Mouse (Mus musculus) CD4-positive naive resting alpha-beta T cell, adult 76 days (primary cell): ENCODE measurements around the gene Gli1. TPM values are rescaled to one million over a fixed set of nuclear protein-coding genes. Genes with fewer than 3 reads are reported as not detected.

ENCODE experiments used
- total RNA-seq: library from RNA; stranded (reverse); gene quantifications from one replicate; pipeline ENCODE4 v1.2.4, GENCODE M21; 2023

Gli1 gene
- total RNA-seq, result 0.15 TPM

DNA sequence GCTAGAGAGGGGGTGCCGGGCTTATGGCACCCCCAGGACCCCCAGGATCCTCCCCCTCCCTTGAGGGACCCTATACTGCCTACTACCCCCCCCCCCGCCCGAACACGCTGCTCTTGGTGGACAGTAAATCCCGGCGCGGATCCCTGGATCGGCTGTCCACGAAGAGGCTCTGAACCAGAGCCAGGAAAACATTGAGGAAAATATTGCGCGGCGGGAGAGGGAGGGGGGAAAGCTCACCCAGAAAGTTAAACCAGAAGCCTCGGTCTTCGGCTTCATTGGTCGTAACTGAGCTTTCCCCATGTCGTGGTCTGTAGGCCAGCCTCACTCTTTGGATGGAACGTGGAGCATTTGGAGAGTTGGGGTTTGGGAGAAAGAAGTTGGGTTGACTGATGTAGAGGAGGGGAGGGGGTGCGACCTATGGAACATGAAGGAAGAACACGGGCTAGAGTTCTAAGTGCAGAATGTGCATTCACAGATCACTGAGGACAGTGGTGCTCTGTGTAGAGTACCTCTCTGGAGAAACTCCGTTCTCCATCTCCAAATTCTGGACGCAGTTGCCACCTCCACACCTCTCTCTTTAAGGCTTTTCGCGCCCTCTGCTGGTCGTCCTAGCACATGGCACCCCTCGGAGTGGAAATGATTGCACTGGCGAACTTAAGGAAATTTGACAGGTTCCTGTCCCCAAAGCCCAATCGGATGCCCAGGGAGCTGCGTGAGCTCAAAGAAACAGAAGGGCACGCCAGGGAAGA, at the start of gene Gli1:
Gli1 (minus strand) TSS at position 84 of the 749 bp plus-strand sequence.

DNA sequence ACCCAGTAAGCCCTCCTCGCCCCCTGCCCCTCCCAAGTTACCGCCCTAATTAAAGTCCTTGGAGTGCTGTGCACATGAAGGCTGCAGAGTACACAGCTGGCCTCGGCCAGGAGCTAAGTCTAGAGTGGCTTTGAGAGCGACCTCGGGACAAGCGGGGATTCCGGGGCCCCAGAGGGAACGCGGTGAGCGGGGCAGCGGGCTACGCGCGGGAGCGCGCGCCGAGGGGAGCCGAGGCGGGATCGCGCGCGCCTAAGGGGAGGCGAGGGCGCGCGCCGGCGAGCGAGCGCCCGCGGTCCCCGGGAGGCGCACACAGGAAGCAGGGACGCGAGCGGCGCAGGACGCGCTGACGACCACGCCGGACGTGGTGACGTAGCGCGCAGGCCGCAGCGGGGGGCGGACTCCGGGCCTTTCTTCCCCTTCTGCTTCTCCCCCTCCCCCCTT, 38.5 kb upstream of the Gli1 start, which contains the start of gene R3hdm2:
R3hdm2 (plus strand) TSS at position 77 of the 441 bp plus-strand sequence.

DNA sequence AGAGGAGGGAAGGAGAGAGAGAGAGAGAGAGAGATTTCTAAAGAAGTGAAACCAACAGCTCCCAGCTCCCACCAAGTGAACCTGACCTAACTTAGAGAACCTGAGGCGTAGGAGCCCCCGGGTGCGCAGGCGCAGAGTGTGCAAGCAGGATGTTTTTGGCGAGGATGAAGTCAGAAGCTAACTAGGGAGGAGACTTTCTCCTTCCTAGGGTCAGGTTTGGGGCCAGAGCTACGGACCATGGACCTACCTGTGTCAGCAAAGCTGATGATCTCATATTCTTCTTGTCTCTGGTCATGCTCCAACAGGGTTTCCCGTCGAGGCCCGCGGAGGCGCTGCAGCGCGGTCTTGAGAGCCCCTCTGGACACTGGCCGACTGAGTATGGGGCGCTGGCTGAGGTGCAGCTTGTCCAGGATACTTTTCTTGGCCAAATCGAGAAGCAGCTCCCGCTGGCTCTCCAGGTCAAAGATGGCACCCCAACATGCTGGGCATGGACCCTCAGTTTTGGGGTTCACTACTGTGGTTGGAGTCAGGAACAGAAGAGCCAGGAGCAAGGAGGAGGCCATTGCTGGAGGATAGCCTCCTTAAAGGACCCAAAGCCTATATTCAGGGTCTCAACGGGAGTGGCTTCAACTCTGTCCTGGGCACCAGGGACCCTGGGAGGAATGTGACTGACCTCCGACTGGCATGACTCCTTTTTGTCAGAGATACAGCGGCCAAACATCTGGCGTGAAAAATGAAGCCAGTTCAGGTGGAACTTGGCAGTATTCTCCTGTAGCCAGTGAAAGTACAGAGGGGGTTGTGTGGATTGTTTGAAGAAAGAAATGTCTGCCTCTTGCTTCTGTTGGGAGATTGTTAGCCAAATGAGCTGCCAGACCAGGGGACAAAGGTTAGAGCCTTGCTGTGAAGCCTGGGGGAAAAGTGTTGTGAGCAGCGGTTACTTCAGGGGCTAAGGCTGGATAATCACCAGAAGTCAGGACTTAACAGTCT, 28.4 kb upstream of the Gli1 start, which contains the start of gene Inhbc:
Inhbc (minus strand) TSS at position 598 of the 987 bp plus-strand sequence.

DNA sequence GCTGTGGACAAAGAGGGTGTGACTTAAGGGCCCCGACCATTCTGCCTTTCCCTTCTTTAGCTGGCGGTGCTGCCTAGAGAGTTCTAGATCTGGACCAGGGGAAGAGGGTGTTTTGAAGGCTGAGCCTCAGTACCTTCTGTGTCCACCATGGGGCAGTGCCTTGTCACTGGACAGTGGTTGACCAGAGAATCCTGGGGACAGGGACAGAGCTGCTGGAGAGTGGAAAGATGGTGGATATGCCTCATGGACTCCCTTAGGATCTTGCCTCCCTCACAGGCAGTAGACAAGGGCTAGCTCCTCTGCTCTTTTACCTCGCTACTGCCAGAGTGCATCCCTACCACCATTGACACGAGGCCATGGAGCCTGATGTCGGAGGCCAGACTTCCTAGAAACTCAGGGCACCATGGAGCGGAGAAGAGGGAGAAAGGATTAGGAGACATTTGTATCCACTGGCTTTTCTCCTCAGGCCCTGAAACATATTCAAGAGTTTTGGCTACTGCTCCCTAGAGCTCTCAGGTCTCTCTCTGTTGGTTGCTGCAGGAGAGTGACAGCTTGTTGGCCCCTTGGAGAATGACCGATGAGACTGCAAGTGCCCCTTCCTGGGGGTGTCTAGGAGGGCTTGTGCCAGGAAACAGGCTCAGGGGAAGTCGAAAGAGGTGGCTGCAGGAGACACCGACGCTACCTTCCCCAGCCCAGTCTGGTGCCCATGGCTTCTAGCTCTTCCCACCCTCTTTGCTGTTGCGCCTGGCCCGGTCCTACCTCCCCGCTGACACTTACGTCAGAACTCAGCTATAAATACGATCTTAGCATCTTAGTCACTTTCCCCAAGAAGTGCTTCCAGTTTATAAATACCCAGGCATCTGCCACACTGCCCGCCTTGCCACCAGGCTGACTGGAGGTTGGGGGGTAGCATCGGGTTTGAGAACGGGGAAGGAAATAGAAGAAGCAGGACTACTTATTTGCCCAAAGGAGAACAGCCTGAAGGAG, 12.4 kb upstream of the Gli1 start, which contains the start of gene Inhbe:
Inhbe (minus strand) TSS at position 503 of the 987 bp plus-strand sequence.

DNA sequence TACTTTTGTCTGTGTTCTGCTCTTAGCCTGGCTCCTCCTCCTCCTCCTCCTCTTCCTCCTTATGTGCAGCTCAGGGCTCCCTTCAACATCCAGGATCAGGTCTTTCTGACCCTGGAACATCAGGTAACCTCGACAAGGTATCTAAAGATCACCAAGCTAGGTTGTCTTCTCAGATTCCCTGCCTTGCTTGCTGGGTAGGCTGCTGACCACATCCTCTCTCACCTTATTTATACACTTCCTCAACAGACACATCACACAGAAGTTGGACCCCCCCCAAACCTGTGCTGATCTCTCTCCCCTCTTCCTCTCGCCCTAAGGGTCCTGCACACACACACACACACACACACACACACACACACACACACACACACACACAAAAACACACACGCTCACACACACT, 20.2 kb downstream of the Gli1 start, which contains the start of gene Arhgap9:
Arhgap9 (plus strand) TSS at position 344 of the 400 bp plus-strand sequence.

DNA sequence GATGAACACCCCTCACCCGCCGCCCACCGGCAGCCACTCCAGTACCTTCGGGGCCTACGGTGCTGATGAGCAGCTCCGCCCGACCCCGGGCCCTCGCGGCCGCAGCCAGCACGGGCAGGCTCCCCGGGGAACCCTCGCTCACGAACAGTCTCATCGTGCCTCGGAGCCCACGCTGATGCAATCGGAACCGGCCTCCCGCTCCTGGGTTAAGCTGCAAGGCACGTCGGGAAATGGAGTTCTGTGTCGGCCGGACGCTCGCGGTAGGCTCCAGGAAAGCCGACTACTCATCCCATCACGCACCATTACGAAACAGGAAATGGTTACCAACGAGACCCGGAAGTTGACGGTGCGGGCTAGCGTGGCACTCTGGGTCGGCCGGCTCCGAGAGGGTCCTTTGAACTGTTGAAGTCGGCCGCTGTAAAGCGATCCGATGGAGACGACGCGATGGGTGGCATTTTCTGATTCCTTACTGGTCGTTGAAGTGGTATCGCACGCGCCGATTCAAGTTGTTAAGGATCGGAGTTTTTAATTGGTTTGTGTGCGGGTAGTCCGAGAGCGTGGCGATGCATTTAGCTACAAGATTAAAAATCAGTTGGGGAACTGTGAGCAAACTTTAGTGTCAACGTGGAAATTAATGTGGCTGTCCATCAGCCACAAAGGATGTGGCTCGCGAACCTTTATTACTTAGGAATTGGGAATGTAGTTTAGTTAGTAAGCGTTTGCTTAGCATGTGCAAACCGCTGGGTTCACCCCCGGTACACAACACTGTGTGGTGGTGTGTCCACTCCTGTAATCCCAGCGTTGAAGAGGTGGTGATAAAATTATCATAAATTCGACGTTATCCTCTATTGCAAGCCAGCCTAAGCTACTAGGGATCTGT, 30.1 kb downstream of the Gli1 start, which contains the start of gene Mars:
Mars (minus strand) TSS at position 311 of the 880 bp plus-strand sequence.

DNA sequence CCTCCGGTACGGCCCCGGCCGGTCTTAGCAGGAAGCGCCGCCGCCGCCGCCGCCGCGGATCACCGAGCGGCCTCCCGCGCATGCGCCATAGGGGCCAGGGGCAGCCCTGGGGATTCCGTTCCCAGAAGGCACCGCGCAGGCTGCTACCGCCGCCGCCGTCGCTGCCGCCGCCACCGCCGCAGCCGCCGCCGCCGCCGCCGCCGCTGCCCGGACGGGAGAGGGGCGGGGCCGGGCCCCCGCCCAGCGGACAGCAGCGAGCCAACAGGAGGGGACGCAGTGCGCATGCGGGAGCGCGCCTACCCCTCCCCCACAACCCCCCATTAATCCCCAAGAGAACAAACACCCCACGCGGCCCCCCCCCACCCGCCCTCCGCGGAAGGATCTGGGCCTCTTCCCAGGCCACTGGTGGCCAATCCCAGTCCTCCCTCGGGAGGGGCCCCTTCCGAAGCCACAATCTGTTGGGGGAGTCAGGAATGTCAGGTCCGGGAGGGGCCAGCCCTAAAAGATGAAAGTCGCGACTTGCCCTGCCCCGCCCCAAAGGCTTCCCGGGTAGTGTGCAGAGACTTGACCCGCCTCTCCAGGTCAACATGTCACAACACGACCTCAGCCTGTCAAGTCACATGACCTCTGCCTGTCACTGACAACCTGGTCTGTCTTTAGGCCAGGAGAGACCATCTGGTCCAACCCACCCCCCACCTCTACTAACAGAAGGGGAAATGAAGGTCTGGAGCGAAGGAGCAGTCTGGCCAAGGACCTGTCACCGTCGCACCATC, 52.8 kb downstream of the Gli1 start, which contains the start of gene Mbd6:
Mbd6 (minus strand) TSS at position 219 of the 773 bp plus-strand sequence.

Other genes starting within 250 kb of the Gli1 start
- gene Os9, start 220.8 kb downstream of the Gli1 start, total RNA-seq, result 91.1 TPM
- gene B4galnt1, start 176.7 kb downstream of the Gli1 start, total RNA-seq, result 563 TPM
- not detected for gene Slc26a10, start 161.3 kb downstream of the Gli1 start, total RNA-seq
- not detected for gene Arhgef25, start 151.9 kb downstream of the Gli1 start, total RNA-seq
- 59.7 TPM for gene Dtx3, start 146.2 kb downstream of the Gli1 start, total RNA-seq
- 43.6 TPM for gene Pip4k2c, start 130.4 kb downstream of the Gli1 start, total RNA-seq
- 0.12 TPM for gene Kif5a, start 78.6 kb downstream of the Gli1 start, total RNA-seq
- 115 TPM for gene Dctn2, start 75.6 kb downstream of the Gli1 start, total RNA-seq
- gene Mbd6, start 53.0 kb downstream of the Gli1 start, total RNA-seq, result 103 TPM
- 48.5 TPM for gene Mars, start 30.2 kb downstream of the Gli1 start, total RNA-seq
- gene Arhgap9, start 20.0 kb downstream of the Gli1 start, total RNA-seq, result 257 TPM
- not detected for gene Inhbe, start 12.4 kb upstream of the Gli1 start, total RNA-seq
- 0.29 TPM for gene Inhbc, start 28.5 kb upstream of the Gli1 start, total RNA-seq
- 109 TPM for gene R3hdm2, start 38.4 kb upstream of the Gli1 start, total RNA-seq
- 4.3 TPM for gene Stac3, start 159.7 kb upstream of the Gli1 start, total RNA-seq
- gene Ndufa4l2, start 173.0 kb upstream of the Gli1 start, total RNA-seq, result not detected
- gene Shmt2, start 180.5 kb upstream of the Gli1 start, total RNA-seq, result 64.6 TPM
- not detected for gene Nxph4, start 192.6 kb upstream of the Gli1 start, total RNA-seq